Mouse (Mus musculus): ENCODE results near the gene Vmn1r189. TPM values are rescaled to one million over a fixed set of nuclear protein-coding genes. Genes with fewer than 3 reads are reported as not detected.
"Not testable (repeated sequence)": the region's sequence is repeated elsewhere in the genome, so short reads cannot be mapped to it uniquely, and the experiment has no call there.

Vmn1r189 gene
- not detected in 2 replicates for polyA plus RNA-seq (2014; fragmentation: Nextera tagmentation; extraction: Ambion mirVana)

- H3K4me1 ChIP-seq (ENCODE audit: control insufficient read depth, insufficient read depth, low read length); H3K36me3 ChIP-seq (ENCODE audit: control insufficient read depth, insufficient read depth, low read length); H3K4me3 ChIP-seq (ENCODE audit: low read depth, low read length); H3K27ac ChIP-seq (ENCODE audit: low read depth, low read length); H3K4me2 ChIP-seq (ENCODE audit: low read depth); ATAC-seq (ENCODE audit: insufficient read depth, low FRiP score, low TSS enrichment); H3K27me3 ChIP-seq (ENCODE audit: control insufficient read depth, insufficient read depth, low read length); H3K9ac ChIP-seq (ENCODE audit: low read length); DNase-seq (ENCODE audit: low spot score); H3K9me3 ChIP-seq (ENCODE audit: control insufficient read depth, low read length): not testable (repeated sequence)
- WGBS = 82% methylated on average over 2 of the region's 2 CpGs
These were observed at the start of gene Vmn1r189 for GRCm38 (mm10) chr13:22105724-22106123. Gene Vmn1r189 (minus strand): TSS chr13:22105824.

- not testable (repeated sequence) for H3K36me3 ChIP-seq (ENCODE audit: control insufficient read depth, insufficient read depth, low read length); H3K9ac ChIP-seq (ENCODE audit: low read length); H3K4me3 ChIP-seq (ENCODE audit: low read depth, low read length); H3K27ac ChIP-seq (ENCODE audit: low read depth, low read length); H3K9me3 ChIP-seq (ENCODE audit: control insufficient read depth, low read length); H3K4me2 ChIP-seq (ENCODE audit: low read depth); H3K27me3 ChIP-seq (ENCODE audit: control insufficient read depth, insufficient read depth, low read length); DNase-seq (ENCODE audit: low spot score); ATAC-seq (ENCODE audit: insufficient read depth, low FRiP score, low TSS enrichment); H3K4me1 ChIP-seq (ENCODE audit: control insufficient read depth, insufficient read depth, low read length)
- 81% methylated on average over 4 of the region's 5 CpGs for WGBS
These were observed 31.1 kb upstream of the Vmn1r189 start for GRCm38 (mm10) chr13:22136495-22137293.

GRCm38 (mm10) chr13:22084140-22084539 is 21.5 kb downstream of the Vmn1r189 start, which contains the start of gene Vmn1r188:
Gene Vmn1r188 (plus strand): TSS chr13:22084440.
- not testable (repeated sequence) for H3K4me1 ChIP-seq (ENCODE audit: control insufficient read depth, insufficient read depth, low read length); H3K4me2 ChIP-seq (ENCODE audit: low read depth); DNase-seq (ENCODE audit: low spot score); H3K36me3 ChIP-seq (ENCODE audit: control insufficient read depth, insufficient read depth, low read length); H3K27me3 ChIP-seq (ENCODE audit: control insufficient read depth, insufficient read depth, low read length); H3K27ac ChIP-seq (ENCODE audit: low read depth, low read length); H3K9ac ChIP-seq (ENCODE audit: low read length); H3K9me3 ChIP-seq (ENCODE audit: control insufficient read depth, low read length); ATAC-seq (ENCODE audit: insufficient read depth, low FRiP score, low TSS enrichment); H3K4me3 ChIP-seq (ENCODE audit: low read depth, low read length)
- 81% methylated on average over 1 of the region's 1 CpGs for WGBS

GRCm38 (mm10) chr13:22063468-22063867 is 42.2 kb downstream of the Vmn1r189 start:
- H3K27me3 ChIP-seq (ENCODE audit: control insufficient read depth, insufficient read depth, low read length) = no peaks in the 10 kb centered on the region
- no peak overlapping the region for H3K9ac ChIP-seq (ENCODE audit: low read length)
- ATAC-seq (ENCODE audit: insufficient read depth, low FRiP score, low TSS enrichment) (no peak), DNase-seq (ENCODE audit: low spot score) (no peak)
- H3K4me3 ChIP-seq (ENCODE audit: low read depth, low read length) = no peak overlapping the region
- no peak overlapping the region for H3K27ac ChIP-seq (ENCODE audit: low read depth, low read length)
- WGBS = 71% methylated on average over 1 of the region's 1 CpGs
- H3K9me3 ChIP-seq (ENCODE audit: control insufficient read depth, low read length) = 0 out of 2 replicates have a peak, but pooled peaks cover 3% of the 10 kb centered on the region
- no peaks in the 10 kb centered on the region for H3K36me3 ChIP-seq (ENCODE audit: control insufficient read depth, insufficient read depth, low read length)
- H3K4me1 ChIP-seq (ENCODE audit: control insufficient read depth, insufficient read depth, low read length) = no peaks in the 10 kb centered on the region
- H3K4me2 ChIP-seq (ENCODE audit: low read depth) = no peak overlapping the region

GRCm38 (mm10) chr13:22061422-22061821 is 44.2 kb downstream of the Vmn1r189 start:
- ATAC-seq (ENCODE audit: insufficient read depth, low FRiP score, low TSS enrichment) (no peak), DNase-seq (ENCODE audit: low spot score) (no peak)
- no peaks in the 10 kb centered on the region for H3K27me3 ChIP-seq (ENCODE audit: control insufficient read depth, insufficient read depth, low read length)
- no peak overlapping the region for H3K9ac ChIP-seq (ENCODE audit: low read length)
- H3K4me3 ChIP-seq (ENCODE audit: low read depth, low read length) = no peak overlapping the region
- no peak overlapping the region for H3K27ac ChIP-seq (ENCODE audit: low read depth, low read length)
- 78% methylated on average over 1 of the region's 1 CpGs for WGBS
- H3K4me2 ChIP-seq (ENCODE audit: low read depth) = no peak overlapping the region
- no peaks in the 10 kb centered on the region for H3K4me1 ChIP-seq (ENCODE audit: control insufficient read depth, insufficient read depth, low read length)
- H3K36me3 ChIP-seq (ENCODE audit: control insufficient read depth, insufficient read depth, low read length) = no peaks in the 10 kb centered on the region
- 0 out of 2 replicates have a peak, but pooled peaks cover 1% of the 10 kb centered on the region for H3K9me3 ChIP-seq (ENCODE audit: control insufficient read depth, low read length)

GRCm38 (mm10) chr13:22053754-22054153 is 51.9 kb downstream of the Vmn1r189 start:
- no peaks in the 10 kb centered on the region for H3K36me3 ChIP-seq (ENCODE audit: control insufficient read depth, insufficient read depth, low read length)
- DNase-seq (ENCODE audit: low spot score) (no peak), ATAC-seq (ENCODE audit: insufficient read depth, low FRiP score, low TSS enrichment) (no peak)
- H3K4me3 ChIP-seq (ENCODE audit: low read depth, low read length) = no peak overlapping the region
- H3K4me2 ChIP-seq (ENCODE audit: low read depth) = no peak overlapping the region
- WGBS = 98% methylated on average over 1 of the region's 1 CpGs
- H3K27me3 ChIP-seq (ENCODE audit: control insufficient read depth, insufficient read depth, low read length) = no peaks in the 10 kb centered on the region
- H3K27ac ChIP-seq (ENCODE audit: low read depth, low read length) = no peak overlapping the region
- H3K9me3 ChIP-seq (ENCODE audit: control insufficient read depth, low read length) = no peaks in the 10 kb centered on the region
- H3K4me1 ChIP-seq (ENCODE audit: control insufficient read depth, insufficient read depth, low read length) = no peaks in the 10 kb centered on the region
- H3K9ac ChIP-seq (ENCODE audit: low read length) = no peak overlapping the region

GRCm38 (mm10) chr13:22051523-22051859 is 54.1 kb downstream of the Vmn1r189 start:
- H3K9ac ChIP-seq (ENCODE audit: low read length) = peak overlapping the region; percentile 50
- 17% methylated on average over 5 of the region's 5 CpGs for WGBS
- H3K9me3 ChIP-seq (ENCODE audit: control insufficient read depth, low read length) = no peaks in the 10 kb centered on the region
- H3K36me3 ChIP-seq (ENCODE audit: control insufficient read depth, insufficient read depth, low read length) = no peaks in the 10 kb centered on the region
- ATAC-seq (ENCODE audit: insufficient read depth, low FRiP score, low TSS enrichment) = peak; percentile 30; the same call in 1 of the 2 replicates
- peak overlapping the region; percentile 51 for H3K4me2 ChIP-seq (ENCODE audit: low read depth)
- H3K4me3 ChIP-seq (ENCODE audit: low read depth, low read length) = peak overlapping the region; percentile 40
- no peaks in the 10 kb centered on the region for H3K27me3 ChIP-seq (ENCODE audit: control insufficient read depth, insufficient read depth, low read length)
- no peaks in the 10 kb centered on the region for H3K4me1 ChIP-seq (ENCODE audit: control insufficient read depth, insufficient read depth, low read length)
- no peak for DNase-seq (ENCODE audit: low spot score)
- peak overlapping the region; percentile 68 for H3K27ac ChIP-seq (ENCODE audit: low read depth, low read length)

- peak overlapping the region; percentile 68 for H3K27ac ChIP-seq (ENCODE audit: low read depth, low read length)
- H3K27me3 ChIP-seq (ENCODE audit: control insufficient read depth, insufficient read depth, low read length) = no peaks in the 10 kb centered on the region
- under 1% methylated on average over 52 of the region's 52 CpGs for WGBS
- H3K9me3 ChIP-seq (ENCODE audit: control insufficient read depth, low read length) = no peaks in the 10 kb centered on the region
- DNase-seq (ENCODE audit: low spot score) (peak; percentile 94), ATAC-seq (ENCODE audit: insufficient read depth, low FRiP score, low TSS enrichment) (peak; percentile 95)
- H3K9ac ChIP-seq (ENCODE audit: low read length) = peak overlapping the region; percentile 50
- H3K36me3 ChIP-seq (ENCODE audit: control insufficient read depth, insufficient read depth, low read length) = no peaks in the 10 kb centered on the region
- peak overlapping the region; percentile 40 for H3K4me3 ChIP-seq (ENCODE audit: low read depth, low read length)
- H3K4me2 ChIP-seq (ENCODE audit: low read depth) = peak overlapping the region; percentile 51
- no peaks in the 10 kb centered on the region for H3K4me1 ChIP-seq (ENCODE audit: control insufficient read depth, insufficient read depth, low read length)
These were observed 54.8 kb downstream of the Vmn1r189 start for GRCm38 (mm10) chr13:22050591-22051522.
